Mouse (Mus musculus) heart, postnatal 0 days (tissue): ENCODE results near the gene Espn.

Source experiments
- CTCF ChIP-seq: IDR thresholded peaks from 2 replicates; pipeline ENCODE4 v1.5.1; 2016; ENCODE audit warnings: antibody characterized with exemption, control low read depth, low read depth
- EP300 ChIP-seq: IDR thresholded peaks from 2 replicates; pipeline ENCODE4 v1.6.1; 2016; ENCODE audit warnings: antibody characterized with exemption, low read depth

- TF ChIP-seq CTCF (no peak), EP300 (no peak)
Observed at GRCm38 (mm10) chr4:152072655-152073054, 79.5 kb downstream of the Espn start.
